Mouse (Mus musculus) cerebellum, postnatal 10 days (tissue): Measurements from ENCODE around the gene Zfpm1.

ENCODE experiments used
- DNase-seq, 2 experiments: peaks; one replicate each; pipeline ENCODE4 v3.0.0; 2021; ENCODE audit warnings: mixed read lengths in 2 of 2

Zfpm1 gene

DNA sequence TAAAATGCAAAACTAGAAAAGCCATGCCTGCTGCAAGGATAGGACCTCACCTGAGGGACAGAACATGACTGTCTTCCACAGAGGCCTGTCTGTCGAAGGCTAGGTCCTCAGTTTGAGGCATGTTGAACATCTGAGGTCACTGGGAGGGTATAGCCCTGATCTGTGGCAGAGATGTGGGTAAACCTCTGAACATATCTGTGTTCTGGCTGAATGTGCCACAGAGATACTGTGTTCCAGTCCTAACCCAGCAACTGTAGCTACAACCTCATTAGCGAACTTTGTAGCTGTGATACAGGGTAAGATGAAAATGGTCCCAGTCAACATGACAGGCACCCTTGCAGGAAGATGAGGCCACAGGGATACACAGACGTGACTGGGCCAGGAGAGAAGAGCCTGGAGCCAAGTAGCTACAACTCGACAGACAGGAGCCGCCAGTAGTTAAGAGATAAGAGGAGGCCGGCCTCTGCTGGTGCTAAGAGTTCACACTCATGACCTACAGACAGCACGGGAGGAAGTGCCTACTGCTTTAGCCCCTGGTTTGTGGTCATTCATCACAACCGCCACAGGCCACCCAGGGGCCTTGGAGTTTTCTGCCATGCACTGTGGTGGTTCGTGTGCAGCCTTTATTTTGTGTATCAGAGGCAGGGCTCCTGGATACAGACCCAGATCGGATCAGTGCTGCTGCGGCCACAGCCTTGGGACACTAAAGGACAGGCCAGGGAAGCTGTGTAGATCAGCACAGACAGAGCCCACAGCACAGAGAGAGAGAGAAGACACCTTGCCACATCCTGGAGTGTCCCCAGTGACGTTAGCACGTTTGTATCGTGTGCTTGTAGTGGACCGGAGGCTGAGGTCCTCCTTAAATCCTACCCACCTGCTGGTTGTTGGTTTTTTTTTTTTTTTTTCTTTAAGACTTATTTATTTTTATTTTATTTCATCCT is 67.7 kb downstream of the Zfpm1 start:
- no peak for DNase-seq

DNA sequence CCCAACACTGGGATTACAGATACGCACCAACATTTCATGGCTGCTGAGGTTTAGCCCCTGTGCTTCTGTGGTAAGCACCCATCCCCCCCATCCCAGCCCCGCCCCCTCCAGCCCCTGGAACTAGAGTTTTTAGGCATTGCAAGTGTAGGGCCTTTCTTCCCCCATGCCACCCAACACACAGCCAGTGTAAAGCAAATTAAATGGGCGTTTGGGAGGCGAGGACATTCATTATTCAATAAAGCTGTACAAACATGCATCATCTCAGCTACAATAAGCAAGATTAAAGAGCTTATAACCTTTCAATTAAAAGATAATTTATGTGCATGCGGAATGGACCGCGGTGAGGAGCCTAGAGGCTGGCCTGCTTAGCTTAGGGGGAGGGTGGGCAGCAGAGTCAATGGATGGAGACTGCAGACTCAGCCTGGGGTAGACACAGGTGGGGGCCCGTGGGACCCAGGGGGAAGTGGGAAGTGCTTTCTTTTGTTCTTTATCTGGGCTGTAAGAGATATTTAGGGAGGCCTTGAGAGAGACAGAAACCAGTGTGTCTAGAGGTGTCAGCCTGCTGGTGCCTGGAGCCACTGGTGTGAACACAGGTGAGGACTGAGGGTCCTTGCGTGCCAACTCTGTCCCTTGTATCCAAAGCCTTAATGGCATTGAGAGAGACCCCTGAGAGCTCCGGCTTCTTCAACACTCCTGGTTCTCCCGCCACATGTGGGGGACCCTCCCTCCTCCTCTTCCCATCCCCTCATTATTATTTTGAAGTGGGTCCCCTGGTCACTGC is 68.6 kb downstream of the Zfpm1 start:
- no peak for DNase-seq

DNA sequence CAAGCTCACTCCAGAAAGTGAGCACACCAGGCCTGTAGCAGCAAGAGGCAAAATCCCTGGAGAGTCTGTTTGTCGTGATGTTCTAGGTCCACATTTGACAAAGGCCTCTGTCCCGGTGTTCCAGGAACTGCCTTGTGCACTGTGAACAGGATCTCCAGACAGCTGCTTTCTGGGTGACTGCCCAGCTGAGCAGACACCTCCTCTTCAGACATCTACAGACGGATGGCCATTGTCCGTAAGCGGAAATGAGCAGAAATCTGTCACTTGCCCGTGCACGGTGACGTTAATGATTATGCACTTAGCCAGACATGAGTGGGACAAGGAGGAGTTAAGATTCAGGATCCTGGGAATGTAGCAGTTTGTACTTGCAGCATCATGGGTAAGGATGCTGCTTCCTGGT is 72.2 kb downstream of the Zfpm1 start:
- no peak for DNase-seq

DNA sequence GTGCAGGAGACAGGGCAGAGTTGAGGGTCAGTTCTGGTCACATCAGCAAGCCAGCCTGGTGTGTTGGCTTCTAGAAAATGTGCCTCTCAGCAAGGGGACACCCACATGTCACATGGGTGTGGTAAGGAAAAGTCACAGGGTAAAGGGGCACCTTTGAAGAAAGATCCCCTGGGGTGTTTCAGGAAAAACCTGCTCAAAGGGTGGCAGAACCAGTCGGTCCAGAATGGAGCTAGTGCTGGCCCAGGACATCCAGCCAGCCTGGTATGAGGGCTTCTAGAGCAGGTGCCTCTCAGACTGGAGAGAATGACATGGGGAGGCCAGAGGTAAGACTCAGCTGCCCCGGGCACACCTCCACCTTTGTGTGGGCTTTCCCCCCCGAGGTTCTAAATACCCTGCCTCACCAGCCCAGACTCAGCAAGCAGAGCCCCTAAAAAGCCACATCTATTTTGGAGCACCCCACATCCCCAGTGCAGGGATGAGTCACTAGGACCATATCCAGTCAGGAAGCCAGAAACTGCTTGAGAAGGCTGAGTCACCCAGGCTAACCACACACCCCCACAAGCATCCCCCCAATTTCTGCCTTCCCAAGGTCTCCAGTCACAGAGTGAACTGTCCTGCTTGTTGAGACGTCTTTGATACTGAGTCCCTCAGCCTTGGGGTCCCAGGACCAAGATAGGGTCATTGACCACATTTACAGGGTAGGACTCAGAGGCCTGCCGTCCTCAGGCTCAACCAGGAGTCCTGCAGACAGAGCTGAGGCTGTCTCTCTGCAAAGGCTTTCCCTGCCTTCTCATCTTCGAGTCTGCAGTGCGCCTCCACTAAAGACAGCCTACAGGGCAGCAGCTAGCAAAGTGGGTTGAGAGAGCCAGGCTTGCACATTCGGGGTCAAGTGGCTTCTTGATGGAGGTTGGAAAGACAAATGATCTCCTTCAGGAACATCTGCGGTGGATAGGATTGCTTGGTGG is 74.0 kb downstream of the Zfpm1 start:
- no peak for DNase-seq

DNA sequence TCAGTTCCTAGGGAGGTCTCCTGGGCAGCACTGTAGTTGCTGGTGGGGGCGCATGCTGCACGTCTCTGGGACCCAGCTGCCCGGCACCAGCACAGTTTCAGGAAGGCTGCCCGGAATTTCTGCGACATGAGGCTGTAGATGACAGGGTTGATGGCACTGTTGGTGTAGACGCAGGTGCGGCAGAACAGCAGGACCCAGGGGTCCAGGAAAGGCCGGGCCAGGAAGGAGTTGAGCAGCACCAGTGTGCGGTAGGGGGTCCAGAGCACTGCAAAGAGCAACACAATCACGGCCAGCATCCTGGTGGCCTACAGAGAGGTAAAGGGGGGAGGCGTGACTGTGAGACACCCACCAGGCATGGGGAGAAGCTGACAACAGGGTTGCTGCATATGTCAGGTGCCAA is 75.3 kb downstream of the Zfpm1 start:
- DNase-seq, result peak; percentile 57 to 69

DNA sequence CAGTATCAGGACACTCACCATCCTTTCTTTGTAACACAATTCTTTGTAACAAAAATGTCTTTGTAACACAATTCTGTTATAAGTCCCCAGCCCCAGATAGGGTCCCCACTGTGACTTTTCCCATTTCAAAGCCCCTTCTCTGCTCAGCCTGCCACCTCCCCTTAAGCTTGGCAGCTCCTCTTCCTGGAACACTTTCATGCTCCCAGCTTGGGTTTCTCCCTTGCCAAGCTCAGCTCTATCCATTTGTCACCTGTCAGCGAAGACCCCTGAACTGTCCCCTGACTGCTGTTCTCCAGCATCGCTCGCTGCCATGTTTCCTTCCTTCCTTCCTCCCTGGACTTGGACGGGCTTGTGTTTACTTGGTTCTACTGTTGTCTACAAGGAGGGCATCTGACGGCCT is 75.7 kb downstream of the Zfpm1 start:
- peak; percentile 70 to 79 for DNase-seq

GRCm38 (mm10) chr8:122359111-122359775 is 77.3 kb downstream of the Zfpm1 start:
- no peak for DNase-seq

GRCm38 (mm10) chr8:122360696-122361416 is 78.9 kb downstream of the Zfpm1 start, which contains the start of gene Trhr2:
Gene Trhr2, minus strand, starts transcription at chr8:122360746.
- DNase-seq, result no peak

- DNase-seq, result no peak
Observed at GRCm38 (mm10) chr8:122362271-122362670, 80.3 kb downstream of the Zfpm1 start.

- DNase-seq, result no peak
Observed at GRCm38 (mm10) chr8:122362967-122363366, 81.0 kb downstream of the Zfpm1 start.

GRCm38 (mm10) chr8:122368494-122368893 is 86.6 kb downstream of the Zfpm1 start:
- DNase-seq, result no peak

- DNase-seq, result peak; percentile 84 to 87
Observed at GRCm38 (mm10) chr8:122369665-122370064, 87.7 kb downstream of the Zfpm1 start.

DNA sequence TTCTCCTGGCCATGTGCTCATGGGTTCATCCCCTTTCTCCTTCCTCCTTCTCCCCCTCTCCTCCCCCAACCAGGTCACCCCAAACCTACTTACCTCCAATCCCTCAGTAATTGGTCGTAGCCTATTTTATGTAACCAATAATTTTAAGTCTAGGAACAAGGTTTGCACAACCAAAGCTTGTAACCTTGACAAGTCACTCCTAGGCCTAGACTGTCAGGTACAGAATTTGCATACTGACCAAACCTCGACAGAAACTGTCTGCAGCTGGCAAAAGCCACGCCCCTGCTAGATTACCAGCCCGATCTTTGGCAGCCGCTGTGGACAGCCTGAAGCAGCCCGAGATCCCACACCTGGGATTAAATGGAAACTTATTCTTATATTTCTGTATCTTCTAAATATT is 89.8 kb downstream of the Zfpm1 start:
- DNase-seq, result no peak

DNA sequence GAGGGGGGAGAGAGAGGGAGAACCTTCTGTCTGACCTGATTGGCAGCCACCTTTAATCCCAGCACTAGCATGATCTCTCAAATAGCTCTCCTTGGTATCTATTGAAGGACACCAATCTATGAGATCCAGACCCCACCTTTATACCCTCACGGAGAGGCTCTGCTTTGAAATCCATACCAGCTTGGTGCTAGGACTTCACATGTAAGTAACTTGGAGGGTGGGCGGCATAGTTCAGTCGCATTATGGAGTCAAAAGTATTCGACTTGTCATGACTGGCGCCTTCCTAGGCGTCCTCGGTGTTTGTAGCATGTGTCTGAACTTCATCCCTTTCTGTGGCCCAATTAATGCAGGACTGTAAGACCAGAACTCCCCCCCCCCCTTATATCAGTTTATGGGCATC is 93.4 kb downstream of the Zfpm1 start:
- no peak for DNase-seq

GRCm38 (mm10) chr8:122375751-122376364 is 93.9 kb downstream of the Zfpm1 start:
- DNase-seq, result no peak

DNA sequence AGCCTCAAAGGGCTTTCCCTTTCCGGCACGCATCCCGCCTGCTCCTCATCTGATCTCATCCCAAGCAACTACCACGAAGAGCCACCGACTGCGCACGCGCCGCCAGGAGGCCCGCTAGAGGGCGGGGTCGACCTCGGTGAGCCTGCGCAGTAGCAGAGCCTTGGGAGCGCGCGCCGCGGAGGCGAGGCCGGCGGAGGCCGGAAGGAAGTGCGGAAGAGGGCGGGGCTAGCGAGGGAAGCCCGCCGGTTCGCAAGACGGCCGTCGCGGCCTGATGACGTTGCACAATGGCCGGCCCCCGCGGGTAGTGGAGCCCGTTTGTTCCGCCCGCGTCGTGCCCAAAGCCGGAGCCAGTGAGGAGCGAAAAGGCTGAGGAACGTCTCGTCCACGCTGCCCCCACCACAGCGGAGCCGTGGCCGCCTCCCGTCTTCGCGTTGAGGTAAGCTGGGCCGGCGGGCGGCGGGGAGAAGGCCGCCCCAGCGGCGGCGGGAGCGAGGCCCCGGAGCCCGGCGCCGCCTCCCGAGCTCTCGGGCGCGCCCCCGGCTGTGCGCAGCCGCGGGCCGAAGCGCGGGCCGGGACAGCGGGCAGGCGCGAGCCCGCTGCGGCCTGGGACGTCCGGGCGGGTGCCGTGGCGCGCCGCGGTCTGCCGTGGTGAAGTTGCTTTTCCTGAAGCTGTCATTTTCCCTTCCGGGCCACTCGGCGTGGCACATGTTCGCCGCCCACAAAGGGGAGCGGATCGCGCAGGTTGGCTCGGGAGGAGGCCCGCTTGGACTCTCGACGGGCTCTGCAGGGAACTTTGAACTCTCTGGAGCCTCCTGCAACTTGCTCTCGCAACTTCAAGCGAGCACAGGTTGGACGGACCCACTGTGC is 94.7 kb downstream of the Zfpm1 start, which contains the start of gene Zc3h18:
Zc3h18 (plus strand) TSS at position 245 of the 867 bp plus-strand sequence.
- peak; percentile 100 for DNase-seq

GRCm38 (mm10) chr8:122383039-122383438 is 101.1 kb downstream of the Zfpm1 start:
- no peak for DNase-seq
